Mouse (Mus musculus): ENCODE measurements around the gene Josd2.

DNA sequence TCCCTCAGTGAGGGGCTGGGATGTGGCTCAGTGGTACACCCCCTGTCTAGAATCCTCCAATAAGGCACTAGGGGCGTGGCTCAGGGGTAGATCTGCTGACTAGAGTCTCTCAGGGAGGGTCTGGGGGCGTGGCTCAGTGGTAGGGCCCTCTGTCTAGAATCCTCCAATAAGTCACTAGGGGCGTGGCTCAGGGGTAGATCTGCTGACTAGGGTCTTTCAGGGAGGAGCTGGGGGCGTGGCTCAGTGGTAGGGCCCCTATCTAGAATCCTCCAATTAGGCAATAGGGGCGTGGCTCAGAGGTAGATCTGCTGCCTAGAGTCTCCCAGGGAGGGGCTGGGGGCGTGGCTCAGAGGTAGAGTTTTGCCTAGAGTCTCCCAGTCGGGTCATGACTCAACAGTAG is 34.4 kb upstream of the Josd2 start:
- no peak for TF ChIP-seq CTCF (IDR thresholded peaks at IDR 0.05; ENCODE audit: low read depth)
- TF ChIP-seq EP300 (optimal IDR thresholded peaks at IDR 0.05), result no peak
